Mouse (Mus musculus): ENCODE measurements around the gene Gm20795. TPM values are rescaled to one million over a fixed set of nuclear protein-coding genes. Genes with fewer than 3 reads are reported as not detected.
"Not testable (repeated sequence)": the region's sequence is repeated elsewhere in the genome, so short reads cannot be mapped to it uniquely, and the experiment has no call there.

Gm20795 gene
- not detected in 2 replicates for polyA plus RNA-seq (2014; fragmentation: Nextera tagmentation; extraction: Ambion mirVana)

GRCm38 (mm10) chrY:40804614-40805013, at the start of gene Gm20795:
Gm20795 (plus strand) TSS chrY:40804914.
- not testable (repeated sequence) for H3K4me2 ChIP-seq (ENCODE audit: low read depth, severe bottlenecking); ATAC-seq (ENCODE audit: insufficient number of reproducible peaks, low FRiP score, low TSS enrichment, low read depth); H3K4me1 ChIP-seq (ENCODE audit: control insufficient read depth, insufficient read depth, low read length); H3K27me3 ChIP-seq (ENCODE audit: control insufficient read depth, insufficient read depth, low read length); H3K9me3 ChIP-seq (ENCODE audit: control insufficient read depth, low read length); DNase-seq (ENCODE audit: low spot score); H3K36me3 ChIP-seq (ENCODE audit: control insufficient read depth, insufficient read depth, low read length); H3K4me3 ChIP-seq (ENCODE audit: low read depth, low read length); H3K27ac ChIP-seq (replicated peaks; ENCODE audit: low read depth, low read length); H3K9ac ChIP-seq (ENCODE audit: low read length)

GRCm38 (mm10) chrY:40775665-40776064, 29.0 kb upstream of the Gm20795 start, which contains the start of gene Gm21797:
Gm21797 (minus strand) TSS chrY:40775765.
- H3K4me2 ChIP-seq (ENCODE audit: low read depth, severe bottlenecking); H3K27me3 ChIP-seq (ENCODE audit: control insufficient read depth, insufficient read depth, low read length); H3K4me3 ChIP-seq (ENCODE audit: low read depth, low read length); H3K27ac ChIP-seq (replicated peaks; ENCODE audit: low read depth, low read length); H3K36me3 ChIP-seq (ENCODE audit: control insufficient read depth, insufficient read depth, low read length); H3K9ac ChIP-seq (ENCODE audit: low read length); ATAC-seq (ENCODE audit: insufficient number of reproducible peaks, low FRiP score, low TSS enrichment, low read depth); H3K4me1 ChIP-seq (ENCODE audit: control insufficient read depth, insufficient read depth, low read length); DNase-seq (ENCODE audit: low spot score); H3K9me3 ChIP-seq (ENCODE audit: control insufficient read depth, low read length): not testable (repeated sequence)
- WGBS: no CpG with 5 or more reads among the region's 3 CpGs

Other genes with a start within 250 kb of the Gm20795 start
- gene Gm21852, start 152.9 kb upstream of the Gm20795 start, polyA plus RNA-seq (2014; fragmentation: Nextera tagmentation; extraction: Ambion mirVana): not detected in 2 replicates
- gene Gm21797, start 29.1 kb upstream of the Gm20795 start, polyA plus RNA-seq (2014; fragmentation: Nextera tagmentation; extraction: Ambion mirVana): not detected in 2 replicates

Measured in limb, embryonic 11.5 days (tissue).